Mouse (Mus musculus) testis, adult 2 months (tissue): ENCODE results near the gene Tmem116. TPM values are rescaled to one million over a fixed set of nuclear protein-coding genes. Genes with fewer than 3 reads are reported as not detected.
A peak's percentile ranks its signal among the peaks of the same experiment; 100 is the strongest.
"Not testable (repeated sequence)": the region's sequence is repeated elsewhere in the genome, so short reads cannot be mapped to it uniquely, and the experiment has no call there.

Experiments used
- H3K27ac ChIP-seq: fragments of 200-500 bp; 2 replicates; pipeline ENCODE4 v1.5.1; 2012; ENCODE audit warnings: low read depth, low read length; ENCODE audit not compliant: control insufficient read depth, insufficient read depth
- H3K27me3 ChIP-seq: fragments of 200-500 bp; 2 replicates; pipeline ENCODE4 v1.6.1; 2012; ENCODE audit warnings: mild to moderate bottlenecking, low read length, moderate library complexity; ENCODE audit not compliant: control insufficient read depth, insufficient read depth
- H3K36me3 ChIP-seq: fragments of 200-500 bp; 2 replicates; pipeline ENCODE4 v1.6.1; 2012; ENCODE audit warnings: mild to moderate bottlenecking, low read length; ENCODE audit not compliant: control insufficient read depth, insufficient read depth
- H3K4me1 ChIP-seq: fragments of 200-500 bp; 2 replicates; pipeline ENCODE4 v1.6.1; 2012; ENCODE audit warnings: low read length; ENCODE audit not compliant: control insufficient read depth, insufficient read depth
- H3K4me3 ChIP-seq: fragments of 200-500 bp; 2 replicates; pipeline ENCODE4 v1.5.1; 2012; ENCODE audit warnings: low read depth, mild to moderate bottlenecking, low read length, moderate library complexity, mixed read lengths; ENCODE audit not compliant: control insufficient read depth
- CTCF ChIP-seq: fragments of 200-500 bp; IDR thresholded peaks from 2 replicates; pipeline ENCODE4 v1.5.1; 2012; ENCODE audit warnings: low read depth, mild to moderate bottlenecking, inconsistent platforms, low read length, moderate library complexity; ENCODE audit not compliant: control insufficient read depth, insufficient read depth, insufficient replicate concordance
- POLR2A ChIP-seq: fragments of 200-500 bp; IDR thresholded peaks from 2 replicates; pipeline ENCODE4 v1.6.1; 2012; ENCODE audit warnings: low read depth, mild to moderate bottlenecking, inconsistent platforms, low read length, moderate library complexity; ENCODE audit not compliant: control insufficient read depth
- polyA plus RNA-seq: library from polyadenylated mRNA; depleted of rRNA; stranded (reverse); fragments of >200 nt; gene quantifications from 2 replicates; pipeline ENCODE4 v1.2.3, GENCODE M21; 2012

Gene Tmem116
- polyA plus RNA-seq, 1 experiment: 60.5 TPM

GRCm38 (mm10) chr5:121477680-121478079, 26.0 kb downstream of the Tmem116 start:
- no peak overlapping the region for H3K27ac ChIP-seq
- H3K4me3 ChIP-seq: no peak overlapping the region
- no peaks in the 10 kb centered on the region; the same call in 1 of the 2 replicates for H3K36me3 ChIP-seq
- H3K27me3 ChIP-seq: no peaks in the 10 kb centered on the region
- H3K4me1 ChIP-seq: no peaks in the 10 kb centered on the region
- TF ChIP-seq POLR2A (no peak), CTCF (no peak)

GRCm38 (mm10) chr5:121484801-121485200, 33.1 kb downstream of the Tmem116 start:
- no peaks in the 10 kb centered on the region for H3K4me1 ChIP-seq
- TF ChIP-seq POLR2A: no peak
- TF ChIP-seq CTCF: no peak
- no peak overlapping the region for H3K4me3 ChIP-seq
- H3K27me3 ChIP-seq: no peaks in the 10 kb centered on the region
- H3K27ac ChIP-seq: no peak overlapping the region
- H3K36me3 ChIP-seq: no peaks in the 10 kb centered on the region

GRCm38 (mm10) chr5:121493305-121493704, 41.6 kb downstream of the Tmem116 start:
- no peaks in the 10 kb centered on the region for H3K27me3 ChIP-seq
- TF ChIP-seq CTCF: no peak
- TF ChIP-seq POLR2A: no peak
- H3K36me3 ChIP-seq: peaks cover 1% of the 10 kb centered on the region; the same call in 1 of the 2 replicates
- H3K27ac ChIP-seq: no peak overlapping the region
- no peak overlapping the region for H3K4me3 ChIP-seq
- no peaks in the 10 kb centered on the region for H3K4me1 ChIP-seq

- Histone ChIP-seq H3K4me1 (peaks cover 10% of the 10 kb centered on the region), H3K27ac (no peak overlapping the region), H3K36me3 (no peaks in the 10 kb centered on the region), H3K27me3 (no peaks in the 10 kb centered on the region), H3K4me3 (no peak overlapping the region; the same call in 1 of the 2 replicates)
- TF ChIP-seq CTCF (no peak), POLR2A (no peak)
Observed at GRCm38 (mm10) chr5:121500719-121501118, 49.0 kb downstream of the Tmem116 start.

- H3K27ac ChIP-seq, H3K36me3 ChIP-seq, H3K27me3 ChIP-seq: not testable (repeated sequence)
- Histone ChIP-seq H3K4me3 (peak overlapping the region; percentile 59), H3K4me1 (peaks cover 10% of the 10 kb centered on the region)
Observed at GRCm38 (mm10) chr5:121501424-121501996, 49.8 kb downstream of the Tmem116 start.

- peak within 1 kb of the TSS; percentile 87 for H3K27ac ChIP-seq
- TF ChIP-seq POLR2A (peak; percentile 65; the same call in 1 of the 2 replicates), CTCF (no peak)
- H3K27me3 ChIP-seq: no peaks in the 10 kb centered on the region
- peaks cover 10% of the 10 kb centered on the region for H3K4me1 ChIP-seq
- H3K4me3 ChIP-seq: peak within 1 kb of the TSS; percentile 82
- no peaks in the 10 kb centered on the region for H3K36me3 ChIP-seq
Observed at GRCm38 (mm10) chr5:121503231-121503630, 51.5 kb downstream of the Tmem116 start, which contains the start of gene Adam1b. TSS of gene Adam1b (minus strand) at chr5:121503435.

GRCm38 (mm10) chr5:121506846-121507245, 55.2 kb downstream of the Tmem116 start:
- no peak overlapping the region for H3K27ac ChIP-seq
- no peaks in the 10 kb centered on the region for H3K27me3 ChIP-seq
- H3K4me1 ChIP-seq: peaks cover 8% of the 10 kb centered on the region
- no peak overlapping the region for H3K4me3 ChIP-seq
- H3K36me3 ChIP-seq: no peaks in the 10 kb centered on the region
- no peak for TF ChIP-seq CTCF
- no peak for TF ChIP-seq POLR2A
